8 mouse cellular contexts compared by ENCODE assay signal in the genomic region with DNA sequence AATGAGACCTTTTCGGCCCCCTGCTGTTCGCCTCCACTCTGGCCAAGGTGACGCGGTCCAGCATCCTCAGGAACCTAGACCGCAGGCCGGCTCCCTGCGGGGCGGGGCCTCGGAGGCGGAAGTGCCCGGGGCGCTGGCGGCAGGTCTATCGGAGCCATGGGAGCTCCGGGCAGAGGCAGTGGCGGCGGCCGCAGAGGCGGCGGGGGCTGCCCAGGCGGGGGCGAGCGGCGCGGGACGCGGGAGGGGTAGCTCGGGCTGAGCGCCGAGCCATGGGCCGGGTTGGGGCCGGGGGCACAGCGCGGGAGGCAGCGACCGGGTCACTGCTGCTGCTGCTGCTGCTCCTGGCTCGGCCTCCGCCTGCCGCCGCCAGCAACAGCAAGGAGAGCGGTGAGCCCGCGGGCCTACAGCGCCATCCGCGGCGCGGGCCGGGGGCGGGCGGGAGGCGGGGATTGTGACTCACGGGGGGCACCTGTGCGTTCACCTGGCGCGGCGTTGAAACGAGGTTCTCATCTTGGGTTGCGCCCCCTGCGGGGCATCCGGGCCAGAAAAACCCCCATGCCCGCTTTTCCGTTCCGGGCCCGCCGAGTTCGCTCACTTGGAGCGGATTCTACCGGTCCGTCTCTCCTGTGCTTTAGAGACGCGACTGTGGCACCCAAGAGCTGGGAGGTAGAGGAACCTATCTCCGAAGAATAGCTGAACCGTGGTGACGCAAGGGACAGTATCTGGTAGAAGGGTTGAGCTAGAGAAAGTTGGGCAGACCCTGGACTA. TPM values are rescaled to one million over a fixed set of nuclear protein-coding genes. Genes with fewer than 3 reads are reported as not detected.
DNase-seq lines count a peak whose midpoint lies in the region; ATAC-seq and TF ChIP-seq lines count a peak whose summit lies in the region.

A gene (plus strand): TSS at position 119 of the 768 bp plus-strand sequence.

- H3K4me1 ChIP-seq in liver, adult 2 months (ENCODE audit: control insufficient read depth, insufficient read depth, low read length) = peaks cover 6% of the 10 kb centered on the region
- H3K4me1 ChIP-seq in midbrain, postnatal 0 days (ENCODE audit: insufficient read depth, low read length) = no peaks in the 10 kb centered on the region

- H3K79me2 ChIP-seq in liver, adult 2 months (ENCODE audit: control insufficient read depth, insufficient read depth, low read length) = no peaks in the 10 kb centered on the region

- H3K27ac ChIP-seq in liver, adult 2 months (replicated peaks; ENCODE audit: insufficient read depth, low read depth, low read length) = no peak within 1 kb of the TSS
- H3K27ac ChIP-seq in midbrain, postnatal 0 days (ENCODE audit: low read depth, low read length) = peak within 1 kb of the TSS; percentile 51

- no peaks in the 10 kb centered on the region for H3K9me3 ChIP-seq in midbrain, postnatal 0 days (ENCODE audit: low read length)

- under 1% methylated on average over 75 of the region's 75 CpGs for WGBS in liver, adult 2 months
- under 1% methylated on average over 56 of the region's 75 CpGs for WGBS in midbrain, postnatal 0 days

- no peaks in the 10 kb centered on the region for H3K36me3 ChIP-seq in liver, adult 2 months (ENCODE audit: control insufficient read depth, insufficient read depth, low read length)
- H3K36me3 ChIP-seq in midbrain, postnatal 0 days (ENCODE audit: insufficient read depth, low read length) = no peaks in the 10 kb centered on the region

- TF ChIP-seq POLR2A in liver, adult 2 months (IDR thresholded peaks at IDR 0.05; ENCODE audit: extremely low read depth, insufficient read depth, low read length) = 0 out of 2 replicates have a peak, but pooled peaks have one; percentile 39

- H3K9ac ChIP-seq in liver, adult 2 months (ENCODE audit: low read depth, low read length) = peak within 1 kb of the TSS; percentile 85
- H3K9ac ChIP-seq in midbrain, postnatal 0 days (replicated peaks; ENCODE audit: low read length, poor library complexity, severe bottlenecking) = peak within 1 kb of the TSS; percentile 88

- peak within 1 kb of the TSS; percentile 93 for H3K4me2 ChIP-seq in midbrain, postnatal 0 days (ENCODE audit: low read depth, low read length, poor library complexity, severe bottlenecking)

- ATAC-seq in midbrain, postnatal 0 days (ENCODE audit: low FRiP score) = peak; percentile 65; the same call in 1 of the 2 replicates

- DNase-seq in left cerebral cortex, adult 18-20 months (ENCODE audit: low spot score in 2 of 2) = peak; percentile 63 to 67
- no peak for DNase-seq in left cerebral cortex, adult 11 months (ENCODE audit: low spot score)
- DNase-seq in embryo, embryonic 11 days = peak; percentile 77
- peak; percentile 48 to 52 for DNase-seq in heart, adult 9 months (ENCODE audit: low spot score in 2 of 2)
- DNase-seq in kidney, adult 9 months = peak; percentile 85
- peak; percentile 38 for DNase-seq in liver, adult 2 months (ENCODE audit: extremely low read depth, low read depth, low spot score)
- DNase-seq in midbrain, postnatal 0 days (ENCODE audit: low spot score) = peak; percentile 72
- DNase-seq in spleen, postnatal 4 days (ENCODE audit: low spot score in 2 of 2) = peak; percentile 81 to 91

- peak within 1 kb of the TSS; percentile 70 for H3K4me3 ChIP-seq in liver, adult 2 months (ENCODE audit: insufficient read depth, low read depth, low read length)
- peak within 1 kb of the TSS; percentile 74 for H3K4me3 ChIP-seq in midbrain, postnatal 0 days (ENCODE audit: low read depth, low read length)

- H3K27me3 ChIP-seq in liver, adult 2 months (ENCODE audit: control insufficient read depth, insufficient read depth, low read length) = no peaks in the 10 kb centered on the region
- peaks cover 34% of the 10 kb centered on the region; the same call in 1 of the 2 replicates for H3K27me3 ChIP-seq in midbrain, postnatal 0 days (ENCODE audit: insufficient read depth, low read length)

- TF ChIP-seq CTCF in liver, adult 2 months (IDR thresholded peaks at IDR 0.05; ENCODE audit: low read depth, low read length) = peak; percentile 19; the same call in 1 of the 2 replicates
- peak; percentile 57 for TF ChIP-seq CTCF in midbrain, postnatal 0 days (IDR thresholded peaks at IDR 0.05)

RNA-seq across cellular contexts. Expression of the gene that starts here (rescaled TPM):
- total RNA-seq in left cerebral cortex, adult 18-20 months (2021) = 10 to 100 TPM; 13.8 to 14.0 TPM
- total RNA-seq in liver, adult 2 months (2014; rRNA removed) = 8.8 and 10.0 TPM in 2 replicates
- polyA plus RNA-seq in liver, adult 2 months (2012; rRNA removed) = 46.2 and 52.5 TPM in 2 replicates
- 9.0 and 9.5 TPM in 2 replicates for total RNA-seq in midbrain, postnatal 0 days (2014; rRNA removed)
- 3.5 TPM in 2 replicates for polyA plus RNA-seq in midbrain, postnatal 0 days (2015; fragmentation: Nextera tagmentation; extraction: Ambion mirVana)

Comparison
In these comparisons a context has a peak if more than half of its experiments do, and no peak if none do; other contexts are left out.
1. RNA of the gene that starts here (polyA plus RNA-seq): 46.2 to 52.5 TPM in liver, adult 2 months; 3.5 TPM in midbrain, postnatal 0 days; every median in the first group is over 10 times any median in the second.